Mouse (Mus musculus) E14TG2a.4 (cell line): ENCODE measurements around the gene Chrm4.

Experiments used
- CTCF ChIP-seq: conservative IDR thresholded peaks from 2 replicates; pipeline ENCODE4 v1.5.1; 2014; ENCODE audit warnings: low read length
- NANOG ChIP-seq: IDR thresholded peaks from 2 replicates; pipeline ENCODE4 v1.6.1; 2014; ENCODE audit warnings: borderline replicate concordance, low read length, mixed read lengths
- POU5F1 ChIP-seq: IDR thresholded peaks from 2 replicates; pipeline ENCODE4 v1.6.1; 2014; ENCODE audit warnings: low read length, borderline replicate concordance

DNA sequence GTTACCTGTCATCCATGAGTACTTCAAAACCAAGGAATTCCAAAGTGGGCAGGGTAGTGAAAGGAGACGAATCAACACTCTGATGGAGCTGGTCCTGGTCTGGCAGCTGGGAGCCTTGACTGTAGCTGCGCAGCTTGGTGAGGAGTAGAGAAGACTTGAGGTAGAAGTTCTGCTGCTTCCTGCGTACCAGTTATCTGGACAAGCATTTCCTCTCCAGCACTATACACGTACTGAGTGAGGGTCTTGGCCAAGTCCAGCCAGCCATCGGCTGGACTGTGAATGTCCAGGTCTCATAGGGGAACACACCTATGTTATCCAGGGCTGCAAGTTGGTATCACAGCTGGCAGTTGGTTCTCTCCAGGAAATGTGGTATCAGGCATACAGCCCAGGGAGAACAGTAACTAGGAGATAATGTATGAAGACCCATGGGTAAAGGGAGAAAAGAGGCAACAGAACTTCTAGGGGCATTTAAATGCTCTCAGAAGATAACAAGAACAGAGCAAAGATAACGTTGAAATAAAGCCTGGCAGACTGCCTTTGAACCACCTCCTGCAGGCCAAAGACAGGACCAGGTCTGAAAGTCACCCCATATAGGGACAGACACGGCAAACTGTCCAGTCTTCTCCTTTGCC, 10.6 kb upstream of the Chrm4 start:
- TF ChIP-seq CTCF (no peak), POU5F1 (no peak), NANOG (no peak)
